Mouse (Mus musculus) lung, postnatal 0 days (tissue): ENCODE results near the gene Srek1ip1.

ENCODE experiments used
- CTCF ChIP-seq: IDR thresholded peaks from 2 replicates; pipeline ENCODE4 v1.5.1; 2016; ENCODE audit warnings: antibody characterized with exemption, mild to moderate bottlenecking
- EP300 ChIP-seq: IDR thresholded peaks from 2 replicates; pipeline ENCODE4 v1.6.1; 2016; ENCODE audit warnings: antibody characterized with exemption, mild to moderate bottlenecking, control low read depth

DNA sequence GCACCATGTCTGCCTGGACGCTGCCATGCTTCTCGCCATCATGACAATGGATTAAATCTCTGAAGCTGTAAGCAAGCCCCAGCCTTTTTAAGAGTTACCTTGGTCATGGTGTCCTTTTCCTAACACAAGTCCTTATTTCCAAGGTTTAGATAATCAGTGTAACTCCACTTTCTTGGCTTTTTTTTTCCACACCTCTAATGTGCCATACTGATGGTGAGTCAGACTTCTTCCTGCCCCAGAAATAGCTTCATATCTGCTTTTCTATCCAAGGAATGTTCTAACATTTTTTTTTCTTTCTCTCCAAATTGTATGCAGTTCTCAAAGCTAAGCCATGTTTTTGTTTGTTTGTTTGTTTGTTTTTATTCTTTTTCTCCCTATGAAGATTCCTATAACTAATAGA, 77.6 kb downstream of the Srek1ip1 start:
- no peak for TF ChIP-seq CTCF
- TF ChIP-seq EP300, result no peak
